Mouse (Mus musculus) left cerebral cortex, postnatal 25 days (tissue): ENCODE results near the gene Exosc1. TPM values are rescaled to one million over a fixed set of nuclear protein-coding genes. Genes with fewer than 3 reads are reported as not detected.
A peak's percentile ranks its signal among the peaks of the same experiment; 100 is the strongest.

Experiments used
- DNase-seq, 2 experiments: peaks; one replicate each; pipeline ENCODE4 v3.0.0; 2022; ENCODE audit warnings: low spot score in 2 of 2, mixed read lengths in 1 of 2
- intact Hi-C: fragments of 180-260 bp; cut with DNase I; formaldehyde crosslinking; loops from one replicate; pipeline ENCODE4 v1.15.1; 2025
- total RNA-seq, 2 experiments: library from RNA; stranded (reverse); gene quantifications; 2 replicates each; pipeline ENCODE4 v1.2.3; 2021

Exosc1 gene
- total RNA-seq, 2 experiments from 2014 or later: 28.0 to 28.5 TPM

DNA sequence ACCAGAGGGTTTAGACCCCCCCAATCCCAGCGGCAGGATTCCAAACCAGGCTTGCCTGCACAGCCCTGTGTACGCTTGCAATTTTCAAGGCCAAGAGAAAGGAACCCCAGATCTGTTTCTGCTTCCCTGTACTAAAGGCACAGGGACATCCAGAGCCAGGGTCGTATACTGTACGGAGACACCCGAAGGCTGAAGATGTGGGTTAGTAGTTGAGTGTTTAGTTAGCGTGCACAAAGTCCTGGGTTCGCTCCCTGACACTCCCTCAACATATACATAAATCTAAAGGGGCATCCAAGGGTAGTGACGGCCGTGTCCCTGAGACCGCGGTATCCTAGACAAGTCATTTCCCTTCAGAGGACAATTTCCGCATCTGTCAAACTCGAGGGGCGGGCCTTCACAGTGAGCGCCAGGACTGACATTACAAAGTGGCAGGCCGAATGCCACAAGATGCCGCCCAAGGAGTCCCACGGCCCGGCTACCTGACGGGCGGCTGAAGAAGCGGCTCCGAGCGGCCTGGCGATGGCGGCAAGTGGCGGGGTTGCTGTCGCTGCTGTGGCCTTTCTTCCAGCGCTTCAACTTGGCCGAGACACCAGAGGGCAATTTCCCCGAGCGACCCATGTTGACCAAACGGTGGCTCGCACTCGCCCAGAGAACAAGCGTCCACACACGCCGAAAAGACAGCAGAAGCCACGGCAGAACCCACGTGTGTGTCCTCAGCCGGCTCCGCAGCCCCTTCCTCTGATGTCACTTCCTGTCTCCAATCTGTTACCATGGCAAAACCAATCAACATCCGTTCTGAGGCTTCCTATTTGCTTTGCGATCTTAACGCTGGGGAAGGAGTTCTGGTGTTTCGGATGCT is 37.5 kb downstream of the Exosc1 start, which contains the start of gene Rrp12:
Gene Rrp12, minus strand, starts transcription at position 714 of the 859 bp plus-strand sequence.
- peak; percentile 88 to 95 for DNase-seq
- intact Hi-C loops: loop anchor here (5.0 kb wide), 1 partner anchor 127 kb away; no protein-coding TSS in a partner anchor

- DNase-seq: no peak
- intact Hi-C loops: loop anchor here (5.0 kb wide), 1 partner anchor 127 kb away; no protein-coding TSS in a partner anchor
Observed at GRCm38 (mm10) chr19:41894959-41895358, 38.3 kb downstream of the Exosc1 start.

DNA sequence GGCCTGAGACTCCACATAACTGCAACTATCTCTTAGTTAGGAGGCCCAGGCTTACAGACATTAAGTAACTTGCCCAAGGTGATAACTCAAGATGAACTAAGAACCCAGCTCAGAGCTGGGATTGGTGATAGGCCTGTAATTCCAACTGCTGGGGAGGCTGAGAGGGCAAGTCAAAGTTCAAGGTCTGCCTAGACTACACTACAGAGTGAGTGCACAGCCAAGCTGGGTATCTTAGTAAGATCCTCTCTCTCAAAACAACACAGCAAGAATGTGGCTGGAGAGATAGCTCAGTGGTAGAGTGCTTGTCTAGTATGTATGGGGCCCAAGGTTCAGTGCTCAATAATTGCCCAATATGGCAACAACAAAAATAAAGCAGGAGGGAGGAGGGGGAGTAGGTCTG is 45.0 kb downstream of the Exosc1 start:
- no peak for DNase-seq
- intact Hi-C loops: no loop called here

DNA sequence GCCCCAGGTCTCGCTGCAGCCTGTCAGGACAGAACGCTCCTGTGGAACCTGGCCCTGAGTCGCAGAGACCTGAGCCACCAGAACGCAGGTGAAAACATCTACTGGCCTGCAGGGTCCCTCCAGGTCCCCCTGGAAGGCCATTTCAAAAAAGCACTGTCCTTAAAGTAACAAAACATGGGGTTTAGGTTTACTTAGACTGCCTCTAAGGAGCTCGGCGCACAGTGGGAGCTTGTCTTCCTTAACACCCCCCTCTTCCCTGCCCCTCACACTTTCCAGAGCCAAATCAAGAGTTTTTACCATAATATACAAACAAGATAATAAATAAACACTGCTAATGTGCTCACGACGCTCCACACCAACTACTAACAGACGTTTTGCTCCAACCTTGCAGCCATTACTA is 49.3 kb downstream of the Exosc1 start:
- intact Hi-C loops: no loop called here
- no peak for DNase-seq

DNA sequence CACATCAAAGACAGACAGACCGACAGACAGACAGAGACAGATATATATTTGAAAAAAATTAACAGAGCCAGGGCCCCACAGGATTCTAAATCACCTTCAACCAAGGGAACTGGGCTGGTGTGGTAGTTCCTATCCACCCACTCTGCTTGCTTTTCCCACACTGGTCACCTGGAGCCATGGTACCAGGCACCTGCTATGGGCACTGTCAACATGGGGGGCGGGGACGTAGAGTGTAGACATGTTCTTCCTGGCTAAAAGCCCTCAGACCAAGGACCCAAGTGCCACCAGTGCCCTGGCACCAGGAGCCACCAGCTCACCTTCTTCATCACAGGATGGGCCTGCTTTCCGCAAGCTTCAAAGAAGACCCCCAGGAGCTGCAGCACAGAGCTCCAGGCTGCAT is 51.4 kb downstream of the Exosc1 start:
- no peak for DNase-seq
- intact Hi-C loops: no loop called here

- intact Hi-C loops: no loop called here
- no peak for DNase-seq
Observed at GRCm38 (mm10) chr19:41874356-41874755, 58.9 kb downstream of the Exosc1 start.

Other genes with a start within 250 kb of the Exosc1 start
- 10 to 100 TPM; 46.4 to 49.8 TPM for gene Slit1, start 189.8 kb downstream of the Exosc1 start, total RNA-seq
- gene Arhgap19, start 131.4 kb downstream of the Exosc1 start, total RNA-seq: 1 to 10 TPM; 2.7 to 3.7 TPM
- 10 to 100 TPM; 14.2 to 15.2 TPM for gene Frat1, start 103.5 kb downstream of the Exosc1 start, total RNA-seq
- 1 to 10 TPM; 7.4 to 7.6 TPM for gene Frat2, start 85.3 kb downstream of the Exosc1 start, total RNA-seq
- gene Rrp12, start 37.2 kb downstream of the Exosc1 start, total RNA-seq: 10 to 100 TPM; 34.5 to 35.5 TPM
- 100 to 1,000 TPM; 574 to 598 TPM for gene Pgam1, start 21.5 kb downstream of the Exosc1 start, total RNA-seq
- 10 to 100 TPM; 45.3 to 46.2 TPM for gene Zdhhc16, start 57 bp upstream of the Exosc1 start, total RNA-seq
- gene Mms19, start 47.7 kb upstream of the Exosc1 start, total RNA-seq: 10 to 100 TPM; 23.7 to 27.0 TPM
- 10 to 100 TPM; 10.7 to 13.6 TPM for gene Ubtd1, start 48.3 kb upstream of the Exosc1 start, total RNA-seq
- under 1 TPM in 1 of 2 experiments, not detected in 1; 0.30 TPM for gene Ankrd2, start 102.6 kb upstream of the Exosc1 start, total RNA-seq
- 1 to 10 TPM; 3.1 to 5.0 TPM for gene Hoga1, start 112.2 kb upstream of the Exosc1 start, total RNA-seq
- under 1 TPM; 0.53 to 0.55 TPM for gene 4933411K16Rik, start 118.8 kb upstream of the Exosc1 start, total RNA-seq
- gene Morn4, start 152.9 kb upstream of the Exosc1 start, total RNA-seq: 10 to 100 TPM; 67.3 to 70.9 TPM
- 10 to 100 TPM; 61.0 to 63.1 TPM for gene Pi4k2a, start 157.0 kb upstream of the Exosc1 start, total RNA-seq
- gene Avpi1, start 195.6 kb upstream of the Exosc1 start, total RNA-seq: 10 to 100 TPM; 28.2 to 29.1 TPM
- gene Marveld1, start 214.0 kb upstream of the Exosc1 start, total RNA-seq: 1 to 10 TPM; 9.8 to 9.9 TPM
- 10 to 100 TPM; 84.6 to 95.8 TPM for gene Zfyve27, start 230.5 kb upstream of the Exosc1 start, total RNA-seq